Mouse (Mus musculus): ENCODE data around the gene Arhgdib. TPM values are rescaled to one million over a fixed set of nuclear protein-coding genes. Genes with fewer than 3 reads are reported as not detected.

Arhgdib gene
- polyA plus RNA-seq, 1 experiment = 25.7 TPM

GRCm38 (mm10) chr6:136939326-136940187 lies 2.1 kb downstream of the Arhgdib start:
- TF ChIP-seq CTCF (IDR thresholded peaks at IDR 0.05; ENCODE audit: extremely low read depth, insufficient read depth, low read length) = no peak
- Histone ChIP-seq H3K4me1 (ENCODE audit: control insufficient read depth, insufficient read depth, low read length) (peaks cover 3% of the 10 kb centered on the region), H3K4me3 (ENCODE audit: insufficient read depth, low read length) (no peak overlapping the region), H3K27ac (ENCODE audit: insufficient read depth, low read length) (peak overlapping the region; percentile 90; the same call in 1 of the 2 replicates)

GRCm38 (mm10) chr6:136938331-136939126 lies 3.2 kb downstream of the Arhgdib start:
- Histone ChIP-seq H3K4me3 (ENCODE audit: insufficient read depth, low read length) (no peak overlapping the region), H3K4me1 (ENCODE audit: control insufficient read depth, insufficient read depth, low read length) (peaks cover 3% of the 10 kb centered on the region), H3K27ac (ENCODE audit: insufficient read depth, low read length) (0 out of 2 replicates have a peak overlapping the region, but pooled peaks have one; percentile 17)
- no peak for TF ChIP-seq POLR2A (IDR thresholded peaks at IDR 0.05; ENCODE audit: extremely low read depth, insufficient read depth, low read length)
- TF ChIP-seq CTCF (IDR thresholded peaks at IDR 0.05; ENCODE audit: extremely low read depth, insufficient read depth, low read length) = no peak

GRCm38 (mm10) chr6:136937117-136937516 lies 4.6 kb downstream of the Arhgdib start:
- H3K27ac ChIP-seq (ENCODE audit: insufficient read depth, low read length) = no peak overlapping the region
- no peak overlapping the region for H3K4me3 ChIP-seq (ENCODE audit: insufficient read depth, low read length)
- peaks cover 3% of the 10 kb centered on the region for H3K4me1 ChIP-seq (ENCODE audit: control insufficient read depth, insufficient read depth, low read length)
- TF ChIP-seq CTCF (IDR thresholded peaks at IDR 0.05; ENCODE audit: extremely low read depth, insufficient read depth, low read length) (no peak), POLR2A (IDR thresholded peaks at IDR 0.05; ENCODE audit: extremely low read depth, insufficient read depth, low read length) (no peak)

- H3K4me3 ChIP-seq (ENCODE audit: insufficient read depth, low read length) = no peak overlapping the region
- no peak for TF ChIP-seq CTCF (IDR thresholded peaks at IDR 0.05; ENCODE audit: extremely low read depth, insufficient read depth, low read length)
- no peak for TF ChIP-seq POLR2A (IDR thresholded peaks at IDR 0.05; ENCODE audit: extremely low read depth, insufficient read depth, low read length)
- peaks cover 1% of the 10 kb centered on the region; the same call in 1 of the 2 replicates for H3K4me1 ChIP-seq (ENCODE audit: control insufficient read depth, insufficient read depth, low read length)
- H3K27ac ChIP-seq (ENCODE audit: insufficient read depth, low read length) = no peak overlapping the region
Observed at GRCm38 (mm10) chr6:136936361-136936760, 5.3 kb downstream of the Arhgdib start.

- H3K27ac ChIP-seq (ENCODE audit: insufficient read depth, low read length) = no peak overlapping the region
- H3K4me1 ChIP-seq (ENCODE audit: control insufficient read depth, insufficient read depth, low read length) = peaks cover 1% of the 10 kb centered on the region; the same call in 1 of the 2 replicates
- no peak overlapping the region for H3K4me3 ChIP-seq (ENCODE audit: insufficient read depth, low read length)
- no peak for TF ChIP-seq POLR2A (IDR thresholded peaks at IDR 0.05; ENCODE audit: extremely low read depth, insufficient read depth, low read length)
- TF ChIP-seq CTCF (IDR thresholded peaks at IDR 0.05; ENCODE audit: extremely low read depth, insufficient read depth, low read length) = no peak
Observed at GRCm38 (mm10) chr6:136935233-136935632, 6.5 kb downstream of the Arhgdib start.

- Histone ChIP-seq H3K27ac (ENCODE audit: insufficient read depth, low read length) (no peak overlapping the region), H3K4me1 (ENCODE audit: control insufficient read depth, insufficient read depth, low read length) (no peaks in the 10 kb centered on the region; the same call in 1 of the 2 replicates), H3K4me3 (ENCODE audit: insufficient read depth, low read length) (no peak overlapping the region)
- TF ChIP-seq CTCF (IDR thresholded peaks at IDR 0.05; ENCODE audit: extremely low read depth, insufficient read depth, low read length) = no peak
Observed at GRCm38 (mm10) chr6:136934068-136934467, 7.6 kb downstream of the Arhgdib start.

GRCm38 (mm10) chr6:136931246-136931645 lies 10.5 kb downstream of the Arhgdib start:
- H3K4me3 ChIP-seq (ENCODE audit: insufficient read depth, low read length) = no peak overlapping the region
- H3K4me1 ChIP-seq (ENCODE audit: control insufficient read depth, insufficient read depth, low read length) = no peaks in the 10 kb centered on the region; the same call in 1 of the 2 replicates
- peak overlapping the region; percentile 15; the same call in 1 of the 2 replicates for H3K27ac ChIP-seq (ENCODE audit: insufficient read depth, low read length)
- TF ChIP-seq POLR2A (IDR thresholded peaks at IDR 0.05; ENCODE audit: extremely low read depth, insufficient read depth, low read length) (no peak), CTCF (IDR thresholded peaks at IDR 0.05; ENCODE audit: extremely low read depth, insufficient read depth, low read length) (no peak)

- Histone ChIP-seq H3K27ac (ENCODE audit: insufficient read depth, low read length) (peak overlapping the region; percentile 15; the same call in 1 of the 2 replicates), H3K4me1 (ENCODE audit: control insufficient read depth, insufficient read depth, low read length) (no peaks in the 10 kb centered on the region; the same call in 1 of the 2 replicates), H3K4me3 (ENCODE audit: insufficient read depth, low read length) (no peak overlapping the region)
- no peak for TF ChIP-seq POLR2A (IDR thresholded peaks at IDR 0.05; ENCODE audit: extremely low read depth, insufficient read depth, low read length)
- no peak for TF ChIP-seq CTCF (IDR thresholded peaks at IDR 0.05; ENCODE audit: extremely low read depth, insufficient read depth, low read length)
Observed at GRCm38 (mm10) chr6:136930677-136931076, 11.0 kb downstream of the Arhgdib start.

- Histone ChIP-seq H3K27ac (ENCODE audit: insufficient read depth, low read length) (no peak overlapping the region), H3K4me3 (ENCODE audit: insufficient read depth, low read length) (no peak overlapping the region)
- no peak for TF ChIP-seq POLR2A (IDR thresholded peaks at IDR 0.05; ENCODE audit: extremely low read depth, insufficient read depth, low read length)
- TF ChIP-seq CTCF (IDR thresholded peaks at IDR 0.05; ENCODE audit: extremely low read depth, insufficient read depth, low read length) = no peak
Observed at GRCm38 (mm10) chr6:136927626-136928025, 14.1 kb downstream of the Arhgdib start.

More at GRCm38 (mm10) chr6:136927626-136928025, 14.1 kb downstream of the Arhgdib start:
- no peaks in the 10 kb centered on the region for H3K4me1 ChIP-seq (ENCODE audit: control insufficient read depth, insufficient read depth, low read length)
